Mouse (Mus musculus) naive thymus-derived CD4-positive, alpha-beta T cell, adult 2 months (primary cell): ENCODE data around the gene Ilf3.
A peak's percentile ranks its signal among the peaks of the same experiment; 100 is the strongest.

Experiments
- DNase-seq: peaks from one replicate; pipeline ENCODE4 v3.0.0-alpha.2; 2011; ENCODE audit warnings: low read depth

Gene Ilf3

GRCm38 (mm10) chr9:21439456-21439855, 71.8 kb downstream of the Ilf3 start:
- DNase-seq: no peak

- DNase-seq: no peak
Observed at GRCm38 (mm10) chr9:21439914-21440313, 72.2 kb downstream of the Ilf3 start.

GRCm38 (mm10) chr9:21440387-21440786, 72.7 kb downstream of the Ilf3 start:
- DNase-seq: no peak

- DNase-seq: no peak
Observed at GRCm38 (mm10) chr9:21443853-21444252, 76.2 kb downstream of the Ilf3 start.

GRCm38 (mm10) chr9:21444574-21444973, 76.9 kb downstream of the Ilf3 start:
- no peak for DNase-seq

- DNase-seq: no peak
Observed at GRCm38 (mm10) chr9:21445081-21445744, 77.5 kb downstream of the Ilf3 start.

- no peak for DNase-seq
Observed at GRCm38 (mm10) chr9:21447778-21448177, 80.1 kb downstream of the Ilf3 start.

- DNase-seq: peak; percentile 82
Observed at GRCm38 (mm10) chr9:21449710-21450109, 82.0 kb downstream of the Ilf3 start.

GRCm38 (mm10) chr9:21450270-21450669, 82.6 kb downstream of the Ilf3 start:
- no peak for DNase-seq

- peak; percentile 52 for DNase-seq
Observed at GRCm38 (mm10) chr9:21451391-21451790, 83.7 kb downstream of the Ilf3 start.

- no peak for DNase-seq
Observed at GRCm38 (mm10) chr9:21451870-21452269, 84.2 kb downstream of the Ilf3 start.

GRCm38 (mm10) chr9:21453003-21453402, 85.3 kb downstream of the Ilf3 start:
- DNase-seq: no peak

- DNase-seq: no peak
Observed at GRCm38 (mm10) chr9:21453459-21453858, 85.8 kb downstream of the Ilf3 start.

- DNase-seq: no peak
Observed at GRCm38 (mm10) chr9:21454556-21454955, 86.9 kb downstream of the Ilf3 start.
